Mouse (Mus musculus) cerebellum, adult 2 months (tissue): Measurements from ENCODE around the gene Rfx2. TPM values are rescaled to one million over a fixed set of nuclear protein-coding genes. Genes with fewer than 3 reads are reported as not detected.

ENCODE experiments used
- DNase-seq, 2 experiments: peaks; one replicate each; pipeline ENCODE4 v3.0.0; 2021
- H3K27ac ChIP-seq: fragments of 200-500 bp; 2 replicates; pipeline ENCODE4 v1.5.1; 2012; ENCODE audit warnings: low read length, control low read depth, inconsistent platforms; ENCODE audit not compliant: insufficient read depth
- H3K27me3 ChIP-seq: fragments of 200-500 bp; 2 replicates; pipeline ENCODE4 v1.6.1; 2012; ENCODE audit warnings: inconsistent platforms, mild to moderate bottlenecking, low read length, moderate library complexity; ENCODE audit not compliant: control insufficient read depth, insufficient read depth
- H3K4me1 ChIP-seq: fragments of 200-500 bp; 2 replicates; pipeline ENCODE4 v1.6.1; 2011; ENCODE audit warnings: low read length; ENCODE audit not compliant: control insufficient read depth, insufficient read depth
- H3K4me3 ChIP-seq: fragments of 200-500 bp; replicated peaks from 2 replicates; pipeline ENCODE3; 2011; ENCODE audit warnings: mild to moderate bottlenecking, low read depth, low read length, control low read depth; ENCODE audit not compliant: insufficient read depth
- CTCF ChIP-seq: fragments of 200-500 bp; IDR thresholded peaks from 2 replicates; pipeline ENCODE4 v1.5.1; 2011; ENCODE audit warnings: low read depth, mild to moderate bottlenecking, control low read depth, low read length, moderate library complexity, borderline replicate concordance; ENCODE audit not compliant: insufficient read depth
- POLR2A ChIP-seq: fragments of 200-500 bp; IDR thresholded peaks from 2 replicates; pipeline ENCODE4 v1.6.1; 2011; ENCODE audit warnings: low read length, control low read depth, borderline replicate concordance; ENCODE audit not compliant: insufficient read depth
- WGBS: fragments of 180-500 bp; shearing (Covaris S2); methylation state at CpG from one replicate; pipeline ENCODE4 v1.1.7; 2018; 5-methylcytosine and 5-hydroxymethylcytosine counted together
- polyA plus RNA-seq: library from polyadenylated mRNA; depleted of rRNA; stranded (reverse); fragments of >200 nt; gene quantifications from 2 replicates; pipeline ENCODE4 v1.2.3, GENCODE M21; 2012; rRNA removed

The Rfx2 gene
- 3.1 and 3.6 TPM in 2 replicates for polyA plus RNA-seq

- no peak for TF ChIP-seq CTCF
- TF ChIP-seq POLR2A, result no peak
- peak within 1 kb of the TSS; percentile 58 for H3K4me3 ChIP-seq
- H3K27ac ChIP-seq, result no peak within 1 kb of the TSS
- DNase-seq, result peak in 1 of 2 experiments; percentile 34
- no peaks in the 10 kb centered on the region for H3K27me3 ChIP-seq
- under 1% methylated on average over 58 of the region's 62 CpGs for WGBS
- H3K4me1 ChIP-seq, result no peaks in the 10 kb centered on the region
Measured at GRCm38 (mm10) chr17:56830411-56831110, at the start of gene Rfx2. Gene Rfx2, minus strand, starts transcription at chr17:56831013.

GRCm38 (mm10) chr17:56877426-56877825 is 46.6 kb upstream of the Rfx2 start:
- TF ChIP-seq CTCF, result no peak
- no peak for TF ChIP-seq POLR2A
- Histone ChIP-seq H3K27ac (no peak overlapping the region), H3K4me3 (no peak overlapping the region), H3K4me1 (no peaks in the 10 kb centered on the region), H3K27me3 (no peaks in the 10 kb centered on the region)
- DNase-seq, result no peak
- WGBS, result 88% methylated on average over 19 of the region's 19 CpGs

GRCm38 (mm10) chr17:56876981-56877380 is 46.2 kb upstream of the Rfx2 start:
- H3K4me3 ChIP-seq, result no peak overlapping the region
- H3K27ac ChIP-seq, result no peak overlapping the region
- H3K27me3 ChIP-seq, result no peaks in the 10 kb centered on the region
- TF ChIP-seq POLR2A, result no peak
- no peak for TF ChIP-seq CTCF
- H3K4me1 ChIP-seq, result no peaks in the 10 kb centered on the region
- WGBS, result 72% methylated on average over 8 of the region's 8 CpGs
- DNase-seq, result no peak

- no peaks in the 10 kb centered on the region for H3K4me1 ChIP-seq
- TF ChIP-seq CTCF (no peak), POLR2A (no peak)
Measured at GRCm38 (mm10) chr17:56876465-56876864, 45.7 kb upstream of the Rfx2 start.

GRCm38 (mm10) chr17:56874936-56875651 is 44.3 kb upstream of the Rfx2 start, which contains the start of gene 1700061G19Rik:
Gene 1700061G19Rik, plus strand, starts transcription at chr17:56875477.
- no peak within 1 kb of the TSS for H3K4me3 ChIP-seq
- H3K27me3 ChIP-seq, result no peaks in the 10 kb centered on the region
- 84% methylated on average over 12 of the region's 12 CpGs for WGBS
- DNase-seq, result no peak
- TF ChIP-seq POLR2A (no peak), CTCF (no peak)
- H3K27ac ChIP-seq, result no peak within 1 kb of the TSS
- no peaks in the 10 kb centered on the region for H3K4me1 ChIP-seq

More at GRCm38 (mm10) chr17:56876465-56876864, 45.7 kb upstream of the Rfx2 start:
- no peak for DNase-seq
- Histone ChIP-seq H3K27ac (no peak overlapping the region), H3K27me3 (no peaks in the 10 kb centered on the region), H3K4me3 (no peak overlapping the region)
- 86% methylated on average over 3 of the region's 3 CpGs for WGBS

- Histone ChIP-seq H3K27ac (no peak within 1 kb of the TSS), H3K4me3 (no peak within 1 kb of the TSS), H3K27me3 (no peaks in the 10 kb centered on the region), H3K4me1 (no peaks in the 10 kb centered on the region)
- TF ChIP-seq POLR2A, result no peak
- TF ChIP-seq CTCF, result no peak
- DNase-seq, result no peak
- WGBS, result 81% methylated on average over 2 of the region's 2 CpGs
Measured at GRCm38 (mm10) chr17:56874237-56874636, 43.4 kb upstream of the Rfx2 start, which contains the start of gene Acsbg2. Gene Acsbg2, minus strand, starts transcription at chr17:56874447.

GRCm38 (mm10) chr17:56872512-56872911 is 41.7 kb upstream of the Rfx2 start:
- no peak for DNase-seq
- no peak overlapping the region for H3K4me3 ChIP-seq
- TF ChIP-seq POLR2A (no peak), CTCF (no peak)
- no peaks in the 10 kb centered on the region for H3K27me3 ChIP-seq
- H3K27ac ChIP-seq, result no peak overlapping the region
- H3K4me1 ChIP-seq, result no peaks in the 10 kb centered on the region
- WGBS, result 73% methylated on average over 7 of the region's 7 CpGs
